Mouse (Mus musculus) heart, embryonic 11.5 days (tissue): ENCODE results near the gene Adcy9. TPM values are rescaled to one million over a fixed set of nuclear protein-coding genes. Genes with fewer than 3 reads are reported as not detected.

Source experiments
- ATAC-seq: fragments of 200-750 bp; cut with Nextera tagmentation; replicated peaks from 2 replicates; pipeline ENCODE4 v1.8.0; 2017; ENCODE audit warnings: moderate library complexity; ENCODE audit not compliant: insufficient number of reproducible peaks, low FRiP score, low TSS enrichment
- H3K27ac ChIP-seq: fragments of 300-500 bp; sonication (generic); 2 replicates; pipeline ENCODE4 v1.5.1; 2014; ENCODE audit warnings: mild to moderate bottlenecking, low read depth, low read length
- H3K27me3 ChIP-seq: fragments of 300-500 bp; sonication (generic); 2 replicates; pipeline ENCODE4 v1.6.1; 2014; ENCODE audit warnings: mild to moderate bottlenecking, low read length, mixed read lengths; ENCODE audit not compliant: control insufficient read depth, insufficient read depth
- H3K36me3 ChIP-seq: fragments of 300-500 bp; sonication (generic); 2 replicates; pipeline ENCODE4 v1.6.1; 2014; ENCODE audit warnings: mild to moderate bottlenecking, low read length, moderate library complexity, mixed read lengths; ENCODE audit not compliant: control insufficient read depth, insufficient read depth
- H3K4me1 ChIP-seq: fragments of 300-500 bp; sonication (generic); 2 replicates; pipeline ENCODE4 v1.6.1; 2014; ENCODE audit warnings: low read length; ENCODE audit not compliant: control insufficient read depth, insufficient read depth
- H3K4me2 ChIP-seq: fragments of 300-500 bp; sonication (generic); 2 replicates; pipeline ENCODE4 v1.6.1; 2014; ENCODE audit warnings: mild to moderate bottlenecking, moderate library complexity
- H3K4me3 ChIP-seq: fragments of 300-500 bp; sonication (generic); 2 replicates; pipeline ENCODE4 v1.5.1; 2014; ENCODE audit warnings: low read depth, low read length
- H3K9ac ChIP-seq: fragments of 300-500 bp; sonication (generic); 2 replicates; pipeline ENCODE4 v1.6.1; 2014; ENCODE audit warnings: mild to moderate bottlenecking, low read depth, low read length, moderate library complexity
- H3K9me3 ChIP-seq: fragments of 300-500 bp; sonication (generic); replicated peaks from 2 replicates; pipeline ENCODE4 v1.6.1; 2016; ENCODE audit warnings: low read length; ENCODE audit not compliant: control insufficient read depth
- WGBS: fragments of 180-500 bp; shearing (Covaris S2); extraction: QIAGEN DNeasy Blood & Tissue Kit; methylation state at CpG from one replicate; pipeline ENCODE4 v1.1.7; 2014; ENCODE audit not compliant: insufficient replicate concordance; 5-methylcytosine and 5-hydroxymethylcytosine counted together
- polyA plus RNA-seq: library from polyadenylated mRNA; unstranded; fragments of >200 nt; fragmentation: Nextera tagmentation; extraction: Ambion mirVana; gene quantifications from 2 replicates; pipeline ENCODE4 v1.2.1, GENCODE M21; 2014

Adcy9 gene
- polyA plus RNA-seq, 1 experiment from 2014 or later = 0.99 TPM

- Histone ChIP-seq H3K4me1 (no peaks in the 10 kb centered on the region), H3K27ac (no peak overlapping the region), H3K36me3 (no peaks in the 10 kb centered on the region), H3K4me2 (no peak overlapping the region), H3K27me3 (no peaks in the 10 kb centered on the region), H3K9ac (no peak overlapping the region), H3K4me3 (no peak overlapping the region), H3K9me3 (no peaks in the 10 kb centered on the region)
- no peak for ATAC-seq
- 75% methylated on average over 4 of the region's 4 CpGs for WGBS
Observed at GRCm38 (mm10) chr16:4381487-4381886, 38.8 kb downstream of the Adcy9 start.

- no peak for ATAC-seq
- Histone ChIP-seq H3K9me3 (no peaks in the 10 kb centered on the region), H3K4me3 (no peak overlapping the region), H3K27ac (no peak overlapping the region), H3K27me3 (no peaks in the 10 kb centered on the region), H3K4me1 (no peaks in the 10 kb centered on the region), H3K36me3 (no peaks in the 10 kb centered on the region), H3K9ac (no peak overlapping the region), H3K4me2 (no peak overlapping the region)
- 60% methylated on average over 1 of the region's 1 CpGs for WGBS
Observed at GRCm38 (mm10) chr16:4378788-4379187, 41.5 kb downstream of the Adcy9 start.

DNA sequence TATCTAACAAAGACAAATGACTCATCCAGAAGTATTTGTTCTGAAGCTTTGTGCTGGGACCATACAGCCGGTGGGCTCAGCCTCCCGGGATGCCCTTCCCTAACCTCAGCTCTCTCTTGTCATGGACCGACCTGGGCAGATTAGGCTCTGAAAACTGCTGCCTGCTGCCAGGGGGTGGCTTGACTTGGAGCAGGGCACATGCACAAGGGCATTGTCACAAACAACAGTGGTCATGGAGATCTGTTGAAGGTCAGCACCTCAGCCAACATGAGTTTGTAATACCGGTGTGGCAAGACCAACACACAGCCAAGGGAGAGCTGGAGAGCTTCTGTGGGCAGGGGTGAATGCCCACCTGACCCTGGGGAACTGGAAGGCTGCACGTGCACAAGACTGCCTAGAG lies 42.7 kb downstream of the Adcy9 start:
- Histone ChIP-seq H3K27ac (no peak overlapping the region), H3K4me2 (no peak overlapping the region), H3K4me1 (no peaks in the 10 kb centered on the region), H3K9ac (no peak overlapping the region), H3K9me3 (no peaks in the 10 kb centered on the region), H3K36me3 (no peaks in the 10 kb centered on the region), H3K27me3 (no peaks in the 10 kb centered on the region), H3K4me3 (no peak overlapping the region)
- no peak for ATAC-seq
- WGBS = 71% methylated on average over 5 of the region's 5 CpGs

DNA sequence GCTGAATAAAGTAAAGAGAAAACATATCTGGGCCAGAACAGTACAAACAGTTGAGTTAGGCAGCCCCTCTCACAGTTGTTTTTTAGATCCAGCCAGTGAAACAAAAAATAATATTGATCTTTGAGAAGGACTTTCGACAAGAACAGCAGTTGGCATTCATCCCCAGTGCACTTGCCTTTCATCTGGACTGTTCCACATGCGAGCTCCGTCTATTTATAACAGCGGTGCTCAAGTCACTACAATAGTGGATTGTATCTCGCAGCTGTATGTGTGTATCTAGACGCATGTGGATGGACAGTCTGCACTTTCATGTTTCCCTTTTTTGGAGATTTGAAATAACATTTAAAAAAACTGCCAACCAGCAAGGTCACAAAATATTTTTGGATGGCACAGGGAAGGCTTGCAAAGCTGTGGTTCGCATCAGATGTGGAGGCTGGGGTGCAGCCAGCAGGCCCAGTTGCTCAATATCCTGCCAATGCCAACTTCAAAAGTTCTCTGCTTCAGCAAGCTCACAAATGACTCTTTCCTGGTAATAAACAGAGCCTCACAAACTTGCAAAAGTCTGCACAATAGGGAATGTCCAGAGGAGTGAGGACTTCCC lies 45.4 kb downstream of the Adcy9 start:
- Histone ChIP-seq H3K36me3 (no peaks in the 10 kb centered on the region), H3K4me1 (no peaks in the 10 kb centered on the region), H3K4me2 (no peak overlapping the region), H3K9me3 (no peaks in the 10 kb centered on the region), H3K9ac (no peak overlapping the region), H3K4me3 (no peak overlapping the region), H3K27me3 (no peaks in the 10 kb centered on the region), H3K27ac (no peak overlapping the region)
- 55% methylated on average over 7 of the region's 7 CpGs for WGBS
- no peak for ATAC-seq

GRCm38 (mm10) chr16:4374270-4374669 lies 46.0 kb downstream of the Adcy9 start:
- no peak overlapping the region for H3K27ac ChIP-seq
- 75% methylated on average over 5 of the region's 5 CpGs for WGBS

DNA sequence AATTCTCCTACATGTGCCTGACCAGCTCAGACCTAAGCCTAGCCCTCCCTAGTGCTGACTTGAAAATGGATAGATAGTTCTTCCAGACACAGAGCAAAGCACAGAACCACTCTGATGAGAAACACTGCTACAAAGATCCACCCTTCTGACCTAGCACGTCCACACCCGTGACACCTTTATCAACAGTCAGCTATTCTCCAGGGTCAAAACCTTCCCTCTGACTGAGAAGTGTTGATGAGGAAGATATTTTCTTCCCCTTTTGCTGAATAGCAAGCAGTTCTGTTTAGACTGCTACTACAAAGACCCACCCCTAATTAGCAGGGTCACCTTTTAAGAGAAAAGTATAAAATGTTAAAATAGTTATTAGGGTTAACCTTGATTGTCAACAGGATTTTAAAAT lies 49.3 kb downstream of the Adcy9 start:
- no peak for ATAC-seq
- H3K9ac ChIP-seq = no peak overlapping the region
- H3K4me2 ChIP-seq = no peak overlapping the region
- no peak overlapping the region for H3K27ac ChIP-seq
- WGBS = 51% methylated on average over 2 of the region's 2 CpGs
- H3K27me3 ChIP-seq = no peaks in the 10 kb centered on the region
- H3K4me3 ChIP-seq = no peak overlapping the region
- no peaks in the 10 kb centered on the region for H3K9me3 ChIP-seq
- no peaks in the 10 kb centered on the region for H3K36me3 ChIP-seq
- peaks cover 10% of the 10 kb centered on the region for H3K4me1 ChIP-seq

More at GRCm38 (mm10) chr16:4374270-4374669, 46.0 kb downstream of the Adcy9 start:
- no peaks in the 10 kb centered on the region for H3K27me3 ChIP-seq
- no peaks in the 10 kb centered on the region for H3K36me3 ChIP-seq
- no peaks in the 10 kb centered on the region for H3K9me3 ChIP-seq
- ATAC-seq = no peak
- no peaks in the 10 kb centered on the region for H3K4me1 ChIP-seq
- no peak overlapping the region for H3K4me2 ChIP-seq
- no peak overlapping the region for H3K9ac ChIP-seq
- H3K4me3 ChIP-seq = no peak overlapping the region

- Histone ChIP-seq H3K9me3 (no peaks in the 10 kb centered on the region), H3K9ac (no peak overlapping the region), H3K27me3 (no peaks in the 10 kb centered on the region), H3K4me1 (peaks cover 10% of the 10 kb centered on the region), H3K36me3 (no peaks in the 10 kb centered on the region), H3K4me3 (no peak overlapping the region), H3K4me2 (no peak overlapping the region), H3K27ac (no peak overlapping the region)
- WGBS = 75% methylated on average over 10 of the region's 10 CpGs
- ATAC-seq = no peak
Observed at GRCm38 (mm10) chr16:4370141-4370541, 50.2 kb downstream of the Adcy9 start.

- WGBS = 19% methylated on average over 3 of the region's 3 CpGs
- Histone ChIP-seq H3K9me3 (no peaks in the 10 kb centered on the region), H3K9ac (no peak overlapping the region), H3K36me3 (no peaks in the 10 kb centered on the region), H3K27ac (no peak overlapping the region), H3K4me1 (peaks cover 10% of the 10 kb centered on the region), H3K27me3 (no peaks in the 10 kb centered on the region), H3K4me2 (no peak overlapping the region), H3K4me3 (no peak overlapping the region)
- ATAC-seq = no peak
Observed at GRCm38 (mm10) chr16:4367930-4368329, 52.4 kb downstream of the Adcy9 start.

GRCm38 (mm10) chr16:4367291-4367690 lies 53.0 kb downstream of the Adcy9 start:
- ATAC-seq = no peak
- Histone ChIP-seq H3K36me3 (no peaks in the 10 kb centered on the region), H3K4me2 (no peak overlapping the region), H3K4me3 (no peak overlapping the region), H3K27me3 (no peaks in the 10 kb centered on the region), H3K4me1 (peaks cover 10% of the 10 kb centered on the region), H3K27ac (no peak overlapping the region), H3K9me3 (no peaks in the 10 kb centered on the region), H3K9ac (no peak overlapping the region)
- 87% methylated on average over 1 of the region's 1 CpGs for WGBS
